Mouse (Mus musculus): ENCODE data around the gene Kdm5a. TPM values are rescaled to one million over a fixed set of nuclear protein-coding genes. Genes with fewer than 3 reads are reported as not detected.

Gene Kdm5a
- polyA plus RNA-seq, 1 experiment from 2014 or later: 38.5 TPM

GRCm38 (mm10) chr6:120349018-120349417 lies 14.9 kb upstream of the Kdm5a start:
- Histone ChIP-seq H3K27ac (replicated peaks in 1 of 2; ENCODE audit: control insufficient read depth in 1 of 2, insufficient read depth in 1 of 2, low read depth in 2 of 2, low read length in 2 of 2) (no peak overlapping the region), H3K9me3 (ENCODE audit: control insufficient read depth, low read length) (no peaks in the 10 kb centered on the region), H3K4me2 (ENCODE audit: low read length) (no peak overlapping the region), H3K36me3 (ENCODE audit: control insufficient read depth, insufficient read depth, low read length) (peaks cover 77% of the 10 kb centered on the region), H3K4me3 (ENCODE audit: control insufficient read depth in 1 of 2, insufficient read depth in 1 of 2, low read depth in 1 of 2, low read length in 2 of 2) (no peak overlapping the region), H3K4me1 (ENCODE audit: control insufficient read depth in 2 of 2, insufficient read depth in 2 of 2, low read length in 2 of 2) (no peaks in the 10 kb centered on the region), H3K9ac (ENCODE audit: low read length) (no peak overlapping the region), H3K27me3 (ENCODE audit: control insufficient read depth, insufficient read depth, low read length) (no peaks in the 10 kb centered on the region)
- 79% methylated on average over 3 of the region's 3 CpGs for WGBS
- no peak for ATAC-seq (ENCODE audit: insufficient number of reproducible peaks, insufficient read depth, low FRiP score, low read depth)

DNA sequence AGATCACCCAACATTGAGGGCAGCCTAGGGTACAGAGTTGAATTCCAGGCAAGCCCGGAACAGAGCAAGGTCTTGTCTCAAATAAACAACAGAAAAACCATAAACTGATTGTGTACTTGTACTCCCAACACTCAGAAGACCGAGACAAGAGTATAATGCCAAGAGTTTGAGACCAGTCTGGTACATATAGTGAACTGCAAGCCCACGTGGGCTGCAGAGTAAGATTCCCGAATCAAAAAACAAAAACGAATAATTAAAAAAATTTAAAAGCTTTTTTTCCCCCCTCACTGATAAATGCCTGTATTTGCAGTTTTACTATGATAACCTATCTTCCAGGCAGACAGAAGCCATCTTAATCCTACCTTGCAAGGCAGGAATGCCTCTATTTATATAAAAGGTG lies 7.4 kb upstream of the Kdm5a start:
- Histone ChIP-seq H3K4me3 (ENCODE audit: control insufficient read depth in 1 of 2, insufficient read depth in 1 of 2, low read depth in 1 of 2, low read length in 2 of 2) (peak overlapping the region; percentile 57 to 77; a peak in 3 of 4 replicates), H3K27ac (replicated peaks in 1 of 2; ENCODE audit: control insufficient read depth in 1 of 2, insufficient read depth in 1 of 2, low read depth in 2 of 2, low read length in 2 of 2) (peak overlapping the region; percentile 78 to 88), H3K36me3 (ENCODE audit: control insufficient read depth, insufficient read depth, low read length) (peaks cover 13% of the 10 kb centered on the region), H3K27me3 (ENCODE audit: control insufficient read depth, insufficient read depth, low read length) (no peaks in the 10 kb centered on the region), H3K9ac (ENCODE audit: low read length) (peak overlapping the region; percentile 71), H3K9me3 (ENCODE audit: control insufficient read depth, low read length) (no peaks in the 10 kb centered on the region), H3K4me1 (ENCODE audit: control insufficient read depth in 2 of 2, insufficient read depth in 2 of 2, low read length in 2 of 2) (peaks cover 0 to 9% of the 10 kb centered on the region in 2 experiments; a peak in 1 of 4 replicates), H3K4me2 (ENCODE audit: low read length) (peak overlapping the region; percentile 83)
- no peak for ATAC-seq (ENCODE audit: insufficient number of reproducible peaks, insufficient read depth, low FRiP score, low read depth)
- 31% methylated on average over 5 of the region's 5 CpGs for WGBS

DNA sequence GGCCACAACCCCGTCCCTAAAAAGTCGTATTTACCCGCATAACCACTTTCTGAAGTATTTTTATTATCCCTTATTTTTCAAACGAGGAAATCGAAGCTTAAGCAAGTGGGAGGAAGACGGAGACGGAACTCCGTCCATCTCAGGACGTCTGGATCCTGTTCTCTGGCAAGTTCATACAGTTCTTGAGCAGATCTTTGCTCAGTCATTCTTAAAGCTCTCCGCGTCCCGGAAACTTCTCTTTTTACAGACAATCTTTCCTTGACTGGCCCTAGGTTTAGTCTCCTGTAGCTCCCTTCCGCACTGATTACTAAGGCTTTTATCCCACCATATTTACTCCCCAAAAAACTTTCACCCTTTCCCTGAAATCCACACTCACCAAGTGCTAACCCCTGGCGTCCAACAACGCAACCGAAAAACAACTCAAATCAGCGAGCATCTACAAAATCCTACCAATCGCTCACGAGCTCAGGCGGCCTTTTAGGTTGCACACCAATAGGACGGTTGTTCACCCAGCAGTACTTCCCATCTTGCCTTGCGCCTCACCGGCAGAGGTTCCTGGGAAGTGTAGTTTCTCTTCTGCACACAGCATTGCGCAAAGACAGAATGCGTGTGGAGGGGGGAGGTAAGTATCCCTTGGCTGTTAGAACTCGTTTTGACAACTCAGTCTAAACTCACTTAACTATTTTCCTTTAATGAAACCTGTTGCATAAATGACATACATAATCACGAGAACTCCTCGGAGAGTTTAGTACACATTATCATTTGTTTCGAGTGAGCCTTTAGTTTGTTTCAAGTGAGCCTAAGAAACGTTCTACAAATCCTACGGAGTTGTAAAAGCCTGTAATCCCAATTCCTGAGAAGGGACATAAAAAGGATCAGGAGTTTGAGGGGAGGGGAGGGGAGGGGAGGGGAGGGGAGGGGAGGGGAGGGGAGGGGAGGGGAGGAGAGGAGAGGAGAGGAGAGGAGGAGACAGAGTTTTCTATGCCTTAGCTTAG lies 6.7 kb upstream of the Kdm5a start:
- peak overlapping the region; percentile 83 for H3K4me2 ChIP-seq (ENCODE audit: low read length)
- H3K36me3 ChIP-seq (ENCODE audit: control insufficient read depth, insufficient read depth, low read length): peaks cover 13% of the 10 kb centered on the region
- H3K27ac ChIP-seq (replicated peaks in 1 of 2; ENCODE audit: control insufficient read depth in 1 of 2, insufficient read depth in 1 of 2, low read depth in 2 of 2, low read length in 2 of 2): peak overlapping the region; percentile 78 to 88
- no peaks in the 10 kb centered on the region for H3K9me3 ChIP-seq (ENCODE audit: control insufficient read depth, low read length)
- H3K9ac ChIP-seq (ENCODE audit: low read length): peak overlapping the region; percentile 71
- 1% methylated on average over 31 of the region's 31 CpGs for WGBS
- peak; percentile 92 for ATAC-seq (ENCODE audit: insufficient number of reproducible peaks, insufficient read depth, low FRiP score, low read depth)
- no peaks in the 10 kb centered on the region for H3K27me3 ChIP-seq (ENCODE audit: control insufficient read depth, insufficient read depth, low read length)
- peaks cover 0 to 9% of the 10 kb centered on the region in 2 experiments; a peak in 1 of 4 replicates for H3K4me1 ChIP-seq (ENCODE audit: control insufficient read depth in 2 of 2, insufficient read depth in 2 of 2, low read length in 2 of 2)
- peak overlapping the region; percentile 57 to 77 for H3K4me3 ChIP-seq (ENCODE audit: control insufficient read depth in 1 of 2, insufficient read depth in 1 of 2, low read depth in 1 of 2, low read length in 2 of 2)

GRCm38 (mm10) chr6:120362124-120362523 lies 1.8 kb upstream of the Kdm5a start:
- H3K36me3 ChIP-seq (ENCODE audit: control insufficient read depth, insufficient read depth, low read length): peaks cover 7% of the 10 kb centered on the region
- H3K4me1 ChIP-seq (ENCODE audit: control insufficient read depth in 2 of 2, insufficient read depth in 2 of 2, low read length in 2 of 2): peaks cover 0 to 15% of the 10 kb centered on the region in 2 experiments; a peak in 2 of 4 replicates
- 98% methylated on average over 2 of the region's 2 CpGs for WGBS
- ATAC-seq (ENCODE audit: insufficient number of reproducible peaks, insufficient read depth, low FRiP score, low read depth): no peak
- no peak overlapping the region for H3K4me2 ChIP-seq (ENCODE audit: low read length)
- H3K9ac ChIP-seq (ENCODE audit: low read length): no peak overlapping the region
- H3K27me3 ChIP-seq (ENCODE audit: control insufficient read depth, insufficient read depth, low read length): no peaks in the 10 kb centered on the region
- H3K4me3 ChIP-seq (ENCODE audit: control insufficient read depth in 1 of 2, insufficient read depth in 1 of 2, low read depth in 1 of 2, low read length in 2 of 2): no peak overlapping the region
- H3K9me3 ChIP-seq (ENCODE audit: control insufficient read depth, low read length): no peaks in the 10 kb centered on the region
- no peak overlapping the region for H3K27ac ChIP-seq (replicated peaks in 1 of 2; ENCODE audit: control insufficient read depth in 1 of 2, insufficient read depth in 1 of 2, low read depth in 2 of 2, low read length in 2 of 2)

DNA sequence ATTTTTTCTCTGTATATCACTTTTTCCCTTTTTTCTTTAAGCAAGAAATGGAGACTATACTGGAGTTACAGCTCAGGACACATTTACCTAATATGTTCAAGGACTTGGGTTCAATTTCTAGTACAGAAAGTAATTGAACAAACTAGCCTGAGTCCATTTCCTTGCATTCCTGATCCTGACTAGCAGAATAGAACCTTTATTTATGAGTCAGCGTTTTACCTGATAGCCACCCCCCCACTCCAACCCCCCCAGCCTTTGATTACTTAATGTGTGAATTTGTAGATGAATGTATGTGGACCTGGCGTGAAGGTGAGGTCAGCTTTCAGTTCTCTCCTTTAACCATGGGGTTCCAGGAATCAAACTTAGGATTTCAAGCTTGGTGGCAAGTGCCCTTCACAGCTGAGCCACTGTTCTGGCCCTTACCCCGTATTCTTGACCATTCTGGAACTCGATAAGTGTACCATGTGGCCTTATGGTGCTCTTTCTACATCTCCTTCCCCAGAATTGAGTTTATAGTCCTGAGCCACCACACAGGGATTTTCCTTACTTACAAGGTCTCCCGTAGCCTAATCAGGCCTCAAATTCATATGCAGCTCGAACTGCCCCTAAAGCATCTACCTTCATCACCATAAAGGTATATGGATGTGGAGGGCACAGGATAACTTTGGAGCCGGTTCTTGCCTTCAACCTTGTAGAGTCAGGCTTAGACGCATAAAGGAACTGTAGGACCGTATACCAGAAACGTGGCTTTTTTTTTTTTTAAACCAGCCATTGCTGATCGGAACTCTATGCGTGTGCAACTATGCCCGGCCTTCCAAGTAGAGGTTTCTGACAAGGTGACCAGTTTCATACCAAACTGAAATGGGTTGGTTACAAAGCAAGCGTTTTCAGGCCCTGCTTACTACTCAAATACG lies 893 bp upstream of the Kdm5a start:
- H3K4me1 ChIP-seq (ENCODE audit: control insufficient read depth in 2 of 2, insufficient read depth in 2 of 2, low read length in 2 of 2): peaks cover 0 to 15% of the 10 kb centered on the region in 2 experiments; a peak in 2 of 4 replicates
- H3K9me3 ChIP-seq (ENCODE audit: control insufficient read depth, low read length): no peaks in the 10 kb centered on the region
- no peaks in the 10 kb centered on the region for H3K27me3 ChIP-seq (ENCODE audit: control insufficient read depth, insufficient read depth, low read length)
- whole genome bisulfite sequencing: 23% methylated on average over 15 of the region's 15 CpGs
- H3K27ac ChIP-seq (replicated peaks in 1 of 2; ENCODE audit: control insufficient read depth in 1 of 2, insufficient read depth in 1 of 2, low read depth in 2 of 2, low read length in 2 of 2): peak overlapping the region; percentile 94 to 98
- peak overlapping the region; percentile 96 for H3K9ac ChIP-seq (ENCODE audit: low read length)
- peak overlapping the region; percentile 61 to 94 for H3K4me3 ChIP-seq (ENCODE audit: control insufficient read depth in 1 of 2, insufficient read depth in 1 of 2, low read depth in 1 of 2, low read length in 2 of 2)
- H3K36me3 ChIP-seq (ENCODE audit: control insufficient read depth, insufficient read depth, low read length): peaks cover 16% of the 10 kb centered on the region
- ATAC-seq (ENCODE audit: insufficient number of reproducible peaks, insufficient read depth, low FRiP score, low read depth): no peak
- peak overlapping the region; percentile 94 for H3K4me2 ChIP-seq (ENCODE audit: low read length)

DNA sequence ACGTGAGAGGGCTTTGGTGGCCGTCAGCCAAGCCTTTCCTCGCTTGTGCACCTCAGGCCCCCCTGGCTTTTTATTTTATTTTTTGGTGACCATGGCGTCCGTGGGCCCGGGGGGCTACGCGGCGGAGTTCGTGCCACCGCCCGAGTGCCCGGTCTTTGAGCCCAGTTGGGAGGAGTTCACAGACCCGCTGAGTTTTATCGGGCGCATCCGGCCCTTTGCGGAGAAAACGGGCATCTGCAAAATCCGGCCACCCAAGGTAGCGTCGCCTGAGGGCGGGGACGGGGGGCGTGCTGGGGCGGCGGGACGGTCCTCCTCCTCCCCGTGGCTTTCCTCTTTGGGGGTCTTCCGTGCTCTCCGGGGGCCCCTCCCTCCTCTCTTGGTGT lies 590 bp downstream of the Kdm5a start:
- Histone ChIP-seq H3K9ac (ENCODE audit: low read length) (peak overlapping the region; percentile 96), H3K4me3 (ENCODE audit: control insufficient read depth in 1 of 2, insufficient read depth in 1 of 2, low read depth in 1 of 2, low read length in 2 of 2) (peak overlapping the region; percentile 61 to 94), H3K9me3 (ENCODE audit: control insufficient read depth, low read length) (no peaks in the 10 kb centered on the region), H3K27ac (replicated peaks in 1 of 2; ENCODE audit: control insufficient read depth in 1 of 2, insufficient read depth in 1 of 2, low read depth in 2 of 2, low read length in 2 of 2) (peak overlapping the region; percentile 94 to 98), H3K27me3 (ENCODE audit: control insufficient read depth, insufficient read depth, low read length) (no peaks in the 10 kb centered on the region), H3K4me2 (ENCODE audit: low read length) (peak overlapping the region; percentile 94), H3K36me3 (ENCODE audit: control insufficient read depth, insufficient read depth, low read length) (peaks cover 31% of the 10 kb centered on the region), H3K4me1 (ENCODE audit: control insufficient read depth in 2 of 2, insufficient read depth in 2 of 2, low read length in 2 of 2) (peaks cover 0 to 15% of the 10 kb centered on the region in 2 experiments; a peak in 2 of 4 replicates)
- ATAC-seq (ENCODE audit: insufficient number of reproducible peaks, insufficient read depth, low FRiP score, low read depth): 0 out of 2 replicates have a peak, but pooled peaks have one; percentile 29
- WGBS: 0% methylated on average over 29 of the region's 31 CpGs

DNA sequence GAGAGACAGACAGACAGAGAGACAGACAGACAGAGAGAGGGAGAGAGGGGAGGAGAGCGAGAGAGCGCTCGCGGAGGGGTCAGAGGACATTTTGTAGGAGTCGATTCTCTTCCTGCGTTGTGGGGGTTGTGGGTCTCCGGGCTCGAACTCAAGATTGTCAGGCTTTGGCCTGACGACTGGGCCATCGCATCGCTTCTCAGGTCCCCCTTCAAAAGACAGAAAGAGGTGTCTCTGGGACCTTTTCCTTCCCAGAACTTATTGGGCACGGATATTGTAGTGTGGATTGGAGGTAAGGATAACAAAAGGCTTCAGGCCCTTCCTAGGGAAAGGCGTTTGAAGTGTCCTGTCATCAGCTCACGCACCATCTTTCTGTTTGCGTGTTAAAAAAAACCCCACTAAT lies 1.1 kb downstream of the Kdm5a start:
- Histone ChIP-seq H3K27ac (replicated peaks in 1 of 2; ENCODE audit: control insufficient read depth in 1 of 2, insufficient read depth in 1 of 2, low read depth in 2 of 2, low read length in 2 of 2) (no peak overlapping the region), H3K36me3 (ENCODE audit: control insufficient read depth, insufficient read depth, low read length) (peaks cover 36% of the 10 kb centered on the region), H3K9ac (ENCODE audit: low read length) (peak overlapping the region; percentile 96), H3K27me3 (ENCODE audit: control insufficient read depth, insufficient read depth, low read length) (no peaks in the 10 kb centered on the region), H3K9me3 (ENCODE audit: control insufficient read depth, low read length) (no peaks in the 10 kb centered on the region), H3K4me3 (ENCODE audit: control insufficient read depth in 1 of 2, insufficient read depth in 1 of 2, low read depth in 1 of 2, low read length in 2 of 2) (peak overlapping the region; percentile 61 to 94), H3K4me1 (ENCODE audit: control insufficient read depth in 2 of 2, insufficient read depth in 2 of 2, low read length in 2 of 2) (peaks cover 0 to 15% of the 10 kb centered on the region in 2 experiments; a peak in 2 of 4 replicates), H3K4me2 (ENCODE audit: low read length) (peak overlapping the region; percentile 94)
- ATAC-seq (ENCODE audit: insufficient number of reproducible peaks, insufficient read depth, low FRiP score, low read depth): no peak
- WGBS: 1% methylated on average over 15 of the region's 15 CpGs
